Mouse (Mus musculus): ENCODE measurements around the gene Ttc30a1. TPM values are rescaled to one million over a fixed set of nuclear protein-coding genes. Genes with fewer than 3 reads are reported as not detected.
"Not testable (repeated sequence)": the region's sequence is repeated elsewhere in the genome, so short reads cannot be mapped to it uniquely, and the experiment has no call there.

Ttc30a1 gene
- 8.9 and 10.0 TPM in 2 replicates for polyA plus RNA-seq (2016; fragmentation: Nextera tagmentation; extraction: Ambion mirVana)

- peak within 1 kb of the TSS; percentile 47 for H3K4me3 ChIP-seq (replicated peaks)
- ATAC-seq (ENCODE audit: low FRiP score) = peak; percentile 57
- not testable (repeated sequence) for H3K36me3 ChIP-seq (replicated peaks); H3K27ac ChIP-seq; H3K27me3 ChIP-seq; H3K9me3 ChIP-seq; H3K4me1 ChIP-seq
- H3K4me2 ChIP-seq = peak within 1 kb of the TSS; percentile 59
- H3K9ac ChIP-seq = peak within 1 kb of the TSS; percentile 30; the same call in 1 of the 2 replicates
- 5% methylated on average over 34 of the region's 34 CpGs for WGBS
Observed at GRCm38 (mm10) chr2:75981440-75982081, at the start of gene Ttc30a1. TSS of gene Ttc30a1 (minus strand) at chr2:75981967.

DNA sequence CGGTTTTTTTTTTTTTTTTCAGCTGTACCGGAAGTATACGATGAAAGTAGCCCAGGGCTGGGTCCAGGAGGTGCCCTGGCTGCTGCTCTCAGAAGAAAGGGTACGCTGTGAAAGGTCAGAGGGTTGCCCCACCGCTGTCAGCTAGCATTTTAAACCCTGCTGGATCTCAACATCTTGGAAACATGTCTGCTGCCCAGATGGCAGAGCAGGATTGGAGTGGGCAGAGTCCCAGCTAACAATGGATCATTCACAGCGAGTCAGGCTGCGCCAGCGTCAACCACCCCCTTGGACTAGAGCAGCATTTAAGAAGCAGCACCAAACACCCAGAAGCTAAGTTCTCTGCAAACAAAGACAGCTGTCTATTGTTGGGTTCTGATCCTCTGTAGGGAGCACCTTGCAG lies 48.3 kb upstream of the Ttc30a1 start:
- Histone ChIP-seq H3K27me3 (peaks cover 4% of the 10 kb centered on the region; the same call in 1 of the 2 replicates), H3K36me3 (replicated peaks) (no peaks in the 10 kb centered on the region), H3K4me2 (peak overlapping the region; percentile 8; the same call in 1 of the 2 replicates), H3K4me3 (replicated peaks) (no peak overlapping the region), H3K27ac (peak overlapping the region; percentile 37), H3K9ac (no peak overlapping the region), H3K9me3 (no peaks in the 10 kb centered on the region), H3K4me1 (peaks cover 21% of the 10 kb centered on the region)
- peak; percentile 73 for ATAC-seq (ENCODE audit: low FRiP score)
- WGBS = 24% methylated on average over 8 of the region's 8 CpGs

- Histone ChIP-seq H3K4me2 (peak overlapping the region; percentile 41), H3K9ac (peak overlapping the region; percentile 41), H3K9me3 (no peaks in the 10 kb centered on the region), H3K36me3 (replicated peaks) (no peaks in the 10 kb centered on the region), H3K4me1 (peaks cover 21% of the 10 kb centered on the region), H3K27ac (peak overlapping the region; percentile 82), H3K4me3 (replicated peaks) (no peak overlapping the region), H3K27me3 (peaks cover 4% of the 10 kb centered on the region; the same call in 1 of the 2 replicates)
- WGBS = 26% methylated on average over 20 of the region's 20 CpGs
- ATAC-seq (ENCODE audit: low FRiP score) = peak; percentile 85
Observed at GRCm38 (mm10) chr2:76029081-76029901, 47.5 kb upstream of the Ttc30a1 start.

DNA sequence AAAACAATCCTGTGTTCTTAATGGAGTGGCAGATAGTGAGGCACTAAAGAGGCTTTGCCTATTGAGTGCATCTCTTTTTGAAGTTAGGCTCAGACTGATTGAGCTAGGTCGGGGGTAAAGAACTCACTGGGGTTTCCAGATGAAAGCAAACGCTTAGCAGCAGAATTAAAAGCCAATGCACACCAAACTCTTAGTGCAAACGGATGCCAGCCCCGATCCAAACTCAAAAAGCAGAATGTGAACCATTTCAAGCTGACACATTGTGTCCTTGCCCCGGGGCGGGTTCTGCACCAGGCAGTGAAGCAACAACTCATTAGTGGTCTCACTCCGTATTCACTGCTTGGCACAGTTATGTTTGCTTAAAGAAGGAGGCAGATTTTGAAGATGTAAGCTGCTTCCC lies 35.1 kb upstream of the Ttc30a1 start:
- 0 out of 2 replicates have a peak overlapping the region, but pooled peaks have one; percentile 7 for H3K9ac ChIP-seq
- peaks cover 15% of the 10 kb centered on the region for H3K4me1 ChIP-seq
- H3K4me3 ChIP-seq (replicated peaks) = no peak overlapping the region
- no peaks in the 10 kb centered on the region for H3K36me3 ChIP-seq (replicated peaks)
- no peak overlapping the region for H3K27ac ChIP-seq
- WGBS = 1% methylated on average over 7 of the region's 7 CpGs
- peak overlapping the region; percentile 30; the same call in 1 of the 2 replicates for H3K4me2 ChIP-seq
- peaks cover 3% of the 10 kb centered on the region; the same call in 1 of the 2 replicates for H3K27me3 ChIP-seq
- no peaks in the 10 kb centered on the region for H3K9me3 ChIP-seq
- peak; percentile 61; the same call in 1 of the 2 replicates for ATAC-seq (ENCODE audit: low FRiP score)

DNA sequence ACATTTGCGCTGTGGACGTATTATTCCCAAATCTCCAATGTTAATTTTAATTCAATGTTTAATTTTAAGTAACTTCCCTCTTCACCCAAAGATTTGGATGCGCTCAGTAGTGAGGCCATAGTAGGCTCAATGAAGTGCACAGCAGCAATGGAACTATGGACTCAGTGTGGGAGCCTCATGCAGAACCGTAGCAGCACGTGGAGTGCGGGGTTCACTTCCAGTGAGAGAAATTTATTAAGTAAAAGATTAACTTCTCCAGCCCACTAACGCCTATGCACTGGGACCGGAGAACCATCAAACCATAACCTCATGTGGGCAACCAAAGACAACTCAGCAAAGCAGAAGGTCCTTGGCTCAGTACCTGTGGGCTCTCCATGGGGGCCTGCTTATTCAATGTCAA lies 34.4 kb upstream of the Ttc30a1 start:
- H3K36me3 ChIP-seq (replicated peaks) = no peaks in the 10 kb centered on the region
- no peak overlapping the region for H3K27ac ChIP-seq
- H3K27me3 ChIP-seq = peaks cover 3% of the 10 kb centered on the region; the same call in 1 of the 2 replicates
- no peak overlapping the region for H3K4me2 ChIP-seq
- WGBS = 83% methylated on average over 8 of the region's 8 CpGs
- H3K9ac ChIP-seq = no peak overlapping the region
- no peak for ATAC-seq (ENCODE audit: low FRiP score)
- no peaks in the 10 kb centered on the region for H3K9me3 ChIP-seq
- H3K4me3 ChIP-seq (replicated peaks) = no peak overlapping the region
- H3K4me1 ChIP-seq = peaks cover 15% of the 10 kb centered on the region

GRCm38 (mm10) chr2:76015460-76015859 lies 33.7 kb upstream of the Ttc30a1 start:
- ATAC-seq (ENCODE audit: low FRiP score) = no peak
- no peak overlapping the region for H3K27ac ChIP-seq
- WGBS = 92% methylated on average over 7 of the region's 7 CpGs

GRCm38 (mm10) chr2:76014659-76015058 lies 32.9 kb upstream of the Ttc30a1 start:
- H3K9ac ChIP-seq = no peak overlapping the region
- H3K27ac ChIP-seq = no peak overlapping the region
- H3K4me1 ChIP-seq = peaks cover 15% of the 10 kb centered on the region
- no peak overlapping the region for H3K4me3 ChIP-seq (replicated peaks)
- no peak overlapping the region for H3K4me2 ChIP-seq
- H3K36me3 ChIP-seq (replicated peaks) = no peaks in the 10 kb centered on the region
- H3K9me3 ChIP-seq = no peaks in the 10 kb centered on the region
- H3K27me3 ChIP-seq = peaks cover 3% of the 10 kb centered on the region; the same call in 1 of the 2 replicates
- 95% methylated on average over 3 of the region's 3 CpGs for WGBS
- no peak for ATAC-seq (ENCODE audit: low FRiP score)

More at GRCm38 (mm10) chr2:76015460-76015859, 33.7 kb upstream of the Ttc30a1 start:
- Histone ChIP-seq H3K4me3 (replicated peaks) (no peak overlapping the region), H3K4me2 (no peak overlapping the region), H3K4me1 (peaks cover 15% of the 10 kb centered on the region), H3K27me3 (peaks cover 3% of the 10 kb centered on the region; the same call in 1 of the 2 replicates), H3K36me3 (replicated peaks) (no peaks in the 10 kb centered on the region), H3K9me3 (no peaks in the 10 kb centered on the region), H3K9ac (no peak overlapping the region)

DNA sequence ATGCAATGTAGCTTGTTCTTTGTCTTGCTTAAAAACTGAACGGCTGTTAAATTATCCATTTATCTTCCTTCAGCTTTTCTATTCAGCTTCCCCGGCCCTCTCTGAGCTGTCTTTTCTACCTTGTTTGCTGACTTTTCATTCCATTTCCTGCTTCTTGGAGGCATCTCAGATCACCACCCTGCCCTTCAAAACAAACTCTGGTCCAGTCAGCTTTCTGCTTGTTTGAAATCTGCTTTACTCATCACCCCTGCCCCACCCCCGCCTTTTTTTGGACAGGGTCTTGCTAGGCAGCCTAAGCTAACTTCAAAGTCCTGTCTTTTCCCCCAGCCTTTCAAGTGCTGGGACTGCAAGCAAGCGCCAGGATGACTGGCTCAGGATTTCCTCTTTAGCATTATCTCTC lies 24.4 kb upstream of the Ttc30a1 start:
- Histone ChIP-seq H3K4me2 (no peak overlapping the region), H3K36me3 (replicated peaks) (no peaks in the 10 kb centered on the region), H3K27me3 (no peaks in the 10 kb centered on the region), H3K27ac (no peak overlapping the region), H3K9ac (no peak overlapping the region), H3K4me3 (replicated peaks) (no peak overlapping the region), H3K9me3 (no peaks in the 10 kb centered on the region), H3K4me1 (0 out of 2 replicates have a peak, but pooled peaks cover 4% of the 10 kb centered on the region)
- WGBS = 25% methylated on average over 4 of the region's 4 CpGs
- no peak for ATAC-seq (ENCODE audit: low FRiP score)

DNA sequence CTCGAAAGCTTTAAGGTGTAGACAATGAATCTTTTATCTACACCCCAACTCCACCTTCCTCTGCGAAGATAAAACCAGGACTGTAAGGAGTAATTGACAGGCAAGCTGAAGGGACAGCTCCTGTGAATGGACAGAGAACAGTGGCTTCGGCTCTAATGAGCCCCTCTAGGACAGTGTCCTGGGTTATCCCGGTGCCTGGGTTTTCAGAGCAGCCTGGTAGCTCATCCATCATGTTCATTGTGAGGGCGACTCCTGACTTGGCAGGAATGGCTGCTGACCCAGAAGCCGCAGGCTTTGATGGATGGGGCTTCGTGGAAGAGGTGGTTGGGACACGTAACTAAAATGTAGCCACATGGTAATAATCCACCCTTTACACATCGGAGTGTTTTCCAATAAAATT lies 21.1 kb upstream of the Ttc30a1 start:
- ATAC-seq (ENCODE audit: low FRiP score) = no peak
- no peak overlapping the region for H3K27ac ChIP-seq

GRCm38 (mm10) chr2:76001392-76001791 lies 19.6 kb upstream of the Ttc30a1 start:
- Histone ChIP-seq H3K4me2 (no peak overlapping the region), H3K36me3 (replicated peaks) (no peaks in the 10 kb centered on the region), H3K27me3 (no peaks in the 10 kb centered on the region), H3K9me3 (no peaks in the 10 kb centered on the region), H3K4me3 (replicated peaks) (no peak overlapping the region), H3K4me1 (0 out of 2 replicates have a peak, but pooled peaks cover 4% of the 10 kb centered on the region), H3K9ac (no peak overlapping the region), H3K27ac (no peak overlapping the region)
- no peak for ATAC-seq (ENCODE audit: low FRiP score)
- 44% methylated on average over 8 of the region's 8 CpGs for WGBS

More for the DNA sequence above, 21.1 kb upstream of the Ttc30a1 start:
- no peaks in the 10 kb centered on the region for H3K9me3 ChIP-seq
- no peak overlapping the region for H3K9ac ChIP-seq
- 0 out of 2 replicates have a peak, but pooled peaks cover 4% of the 10 kb centered on the region for H3K4me1 ChIP-seq
- WGBS = 71% methylated on average over 9 of the region's 9 CpGs
- H3K27me3 ChIP-seq = no peaks in the 10 kb centered on the region
- no peak overlapping the region for H3K4me3 ChIP-seq (replicated peaks)
- H3K4me2 ChIP-seq = no peak overlapping the region
- no peaks in the 10 kb centered on the region for H3K36me3 ChIP-seq (replicated peaks)

GRCm38 (mm10) chr2:75999636-76000035 lies 17.9 kb upstream of the Ttc30a1 start:
- WGBS = 72% methylated on average over 12 of the region's 12 CpGs
- no peak for ATAC-seq (ENCODE audit: low FRiP score)
- H3K4me3 ChIP-seq (replicated peaks) = no peak overlapping the region
- H3K27ac ChIP-seq = no peak overlapping the region
- H3K4me2 ChIP-seq = no peak overlapping the region
- no peaks in the 10 kb centered on the region for H3K27me3 ChIP-seq
- H3K36me3 ChIP-seq (replicated peaks) = no peaks in the 10 kb centered on the region
- no peaks in the 10 kb centered on the region for H3K4me1 ChIP-seq
- no peaks in the 10 kb centered on the region for H3K9me3 ChIP-seq
- H3K9ac ChIP-seq = no peak overlapping the region

DNA sequence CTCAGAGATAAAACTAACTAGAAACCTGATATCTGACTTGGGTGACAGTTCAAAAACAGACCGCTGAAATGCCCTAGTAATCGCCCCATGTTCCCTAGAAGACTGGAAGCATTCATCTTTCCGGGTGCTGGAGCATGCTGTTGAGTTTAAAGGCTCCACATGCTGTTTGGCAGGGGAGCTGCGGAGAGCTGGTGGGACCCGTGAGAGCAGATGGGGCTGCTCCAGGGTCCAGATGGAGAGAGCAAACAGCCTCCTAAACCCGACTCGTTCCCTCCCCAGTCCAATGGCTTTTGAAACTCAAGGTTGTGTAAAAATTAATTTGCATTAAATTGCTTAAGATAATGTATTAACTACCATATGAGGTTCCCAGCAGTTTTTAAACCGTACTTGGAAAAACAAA lies 16.9 kb upstream of the Ttc30a1 start:
- Histone ChIP-seq H3K36me3 (replicated peaks) (no peaks in the 10 kb centered on the region), H3K4me3 (replicated peaks) (no peak overlapping the region), H3K4me2 (no peak overlapping the region), H3K9ac (no peak overlapping the region), H3K27ac (no peak overlapping the region), H3K27me3 (no peaks in the 10 kb centered on the region), H3K4me1 (no peaks in the 10 kb centered on the region), H3K9me3 (no peaks in the 10 kb centered on the region)
- WGBS = 68% methylated on average over 8 of the region's 8 CpGs
- ATAC-seq (ENCODE audit: low FRiP score) = no peak
